Mouse (Mus musculus): ENCODE measurements around the gene Aprt.

Aprt gene

GRCm38 (mm10) chr8:122526526-122527170 is 50.1 kb downstream of the Aprt start:
- no peak for DNase-seq

GRCm38 (mm10) chr8:122526084-122526483 is 50.6 kb downstream of the Aprt start:
- no peak for DNase-seq

GRCm38 (mm10) chr8:122525004-122525403 is 51.7 kb downstream of the Aprt start:
- DNase-seq = no peak

All from cerebellum, adult 9-11 months (tissue).